Mouse (Mus musculus): ENCODE measurements around the gene Itgb2. TPM values are rescaled to one million over a fixed set of nuclear protein-coding genes. Genes with fewer than 3 reads are reported as not detected.
A peak's percentile ranks its signal among the peaks of the same experiment; 100 is the strongest.

The Itgb2 gene
- polyA plus RNA-seq, 1 experiment from 2014 or later: 8.7 TPM

GRCm38 (mm10) chr10:77554918-77555317 lies 24.9 kb downstream of the Itgb2 start:
- H3K4me1 ChIP-seq (ENCODE audit: control insufficient read depth, insufficient read depth, low read length): no peaks in the 10 kb centered on the region
- no peak overlapping the region for H3K9ac ChIP-seq (ENCODE audit: low read length)
- H3K4me2 ChIP-seq (ENCODE audit: low read depth, low read length): no peak overlapping the region
- H3K27ac ChIP-seq (ENCODE audit: low read length): no peak overlapping the region
- no peaks in the 10 kb centered on the region for H3K9me3 ChIP-seq (replicated peaks; ENCODE audit: control insufficient read depth, low read length)
- WGBS: 73% methylated on average over 4 of the region's 4 CpGs
- H3K27me3 ChIP-seq (ENCODE audit: control insufficient read depth, insufficient read depth, low read length): no peaks in the 10 kb centered on the region
- no peaks in the 10 kb centered on the region for H3K36me3 ChIP-seq (ENCODE audit: control insufficient read depth, insufficient read depth)
- ATAC-seq (replicated peaks; ENCODE audit: extremely low read depth, insufficient read depth, low FRiP score): no peak
- H3K4me3 ChIP-seq (ENCODE audit: low read length): no peak overlapping the region

GRCm38 (mm10) chr10:77556631-77557030 lies 26.6 kb downstream of the Itgb2 start:
- H3K36me3 ChIP-seq (ENCODE audit: control insufficient read depth, insufficient read depth): no peaks in the 10 kb centered on the region
- no peak overlapping the region for H3K9ac ChIP-seq (ENCODE audit: low read length)
- H3K4me3 ChIP-seq (ENCODE audit: low read length): no peak overlapping the region
- no peaks in the 10 kb centered on the region for H3K4me1 ChIP-seq (ENCODE audit: control insufficient read depth, insufficient read depth, low read length)
- H3K9me3 ChIP-seq (replicated peaks; ENCODE audit: control insufficient read depth, low read length): no peaks in the 10 kb centered on the region
- no peak for ATAC-seq (replicated peaks; ENCODE audit: extremely low read depth, insufficient read depth, low FRiP score)
- no peaks in the 10 kb centered on the region for H3K27me3 ChIP-seq (ENCODE audit: control insufficient read depth, insufficient read depth, low read length)
- no peak overlapping the region for H3K27ac ChIP-seq (ENCODE audit: low read length)
- H3K4me2 ChIP-seq (ENCODE audit: low read depth, low read length): no peak overlapping the region
- 83% methylated on average over 7 of the region's 7 CpGs for WGBS

- no peak overlapping the region for H3K4me2 ChIP-seq (ENCODE audit: low read depth, low read length)
- H3K4me3 ChIP-seq (ENCODE audit: low read length): no peak overlapping the region
- no peaks in the 10 kb centered on the region for H3K36me3 ChIP-seq (ENCODE audit: control insufficient read depth, insufficient read depth)
- WGBS: 81% methylated on average over 4 of the region's 4 CpGs
- H3K4me1 ChIP-seq (ENCODE audit: control insufficient read depth, insufficient read depth, low read length): no peaks in the 10 kb centered on the region
- H3K27ac ChIP-seq (ENCODE audit: low read length): no peak overlapping the region
- ATAC-seq (replicated peaks; ENCODE audit: extremely low read depth, insufficient read depth, low FRiP score): no peak
- no peak overlapping the region for H3K9ac ChIP-seq (ENCODE audit: low read length)
- H3K9me3 ChIP-seq (replicated peaks; ENCODE audit: control insufficient read depth, low read length): no peaks in the 10 kb centered on the region
- H3K27me3 ChIP-seq (ENCODE audit: control insufficient read depth, insufficient read depth, low read length): no peaks in the 10 kb centered on the region
Observed at GRCm38 (mm10) chr10:77557641-77558040, 27.6 kb downstream of the Itgb2 start.

GRCm38 (mm10) chr10:77560090-77560489 lies 30.0 kb downstream of the Itgb2 start:
- Histone ChIP-seq H3K4me3 (ENCODE audit: low read length) (no peak overlapping the region), H3K9ac (ENCODE audit: low read length) (no peak overlapping the region), H3K27ac (ENCODE audit: low read length) (no peak overlapping the region), H3K4me2 (ENCODE audit: low read depth, low read length) (no peak overlapping the region), H3K9me3 (replicated peaks; ENCODE audit: control insufficient read depth, low read length) (no peaks in the 10 kb centered on the region), H3K27me3 (ENCODE audit: control insufficient read depth, insufficient read depth, low read length) (no peaks in the 10 kb centered on the region), H3K36me3 (ENCODE audit: control insufficient read depth, insufficient read depth) (no peaks in the 10 kb centered on the region), H3K4me1 (ENCODE audit: control insufficient read depth, insufficient read depth, low read length) (no peaks in the 10 kb centered on the region)
- 84% methylated on average over 11 of the region's 11 CpGs for WGBS
- no peak for ATAC-seq (replicated peaks; ENCODE audit: extremely low read depth, insufficient read depth, low FRiP score)

- Histone ChIP-seq H3K4me2 (ENCODE audit: low read depth, low read length) (no peak overlapping the region), H3K9ac (ENCODE audit: low read length) (no peak overlapping the region), H3K27ac (ENCODE audit: low read length) (no peak overlapping the region), H3K4me1 (ENCODE audit: control insufficient read depth, insufficient read depth, low read length) (no peaks in the 10 kb centered on the region), H3K36me3 (ENCODE audit: control insufficient read depth, insufficient read depth) (no peaks in the 10 kb centered on the region), H3K4me3 (ENCODE audit: low read length) (no peak overlapping the region), H3K27me3 (ENCODE audit: control insufficient read depth, insufficient read depth, low read length) (no peaks in the 10 kb centered on the region), H3K9me3 (replicated peaks; ENCODE audit: control insufficient read depth, low read length) (no peaks in the 10 kb centered on the region)
- WGBS: 63% methylated on average over 9 of the region's 9 CpGs
- ATAC-seq (replicated peaks; ENCODE audit: extremely low read depth, insufficient read depth, low FRiP score): no peak
Observed at GRCm38 (mm10) chr10:77560830-77561229, 30.8 kb downstream of the Itgb2 start.

- no peak overlapping the region for H3K9ac ChIP-seq (ENCODE audit: low read length)
- no peak overlapping the region for H3K4me3 ChIP-seq (ENCODE audit: low read length)
- H3K27me3 ChIP-seq (ENCODE audit: control insufficient read depth, insufficient read depth, low read length): no peaks in the 10 kb centered on the region
- H3K4me1 ChIP-seq (ENCODE audit: control insufficient read depth, insufficient read depth, low read length): no peaks in the 10 kb centered on the region
- 63% methylated on average over 2 of the region's 2 CpGs for WGBS
- no peak for ATAC-seq (replicated peaks; ENCODE audit: extremely low read depth, insufficient read depth, low FRiP score)
- no peak overlapping the region for H3K4me2 ChIP-seq (ENCODE audit: low read depth, low read length)
- no peaks in the 10 kb centered on the region for H3K36me3 ChIP-seq (ENCODE audit: control insufficient read depth, insufficient read depth)
- no peak overlapping the region for H3K27ac ChIP-seq (ENCODE audit: low read length)
- no peaks in the 10 kb centered on the region for H3K9me3 ChIP-seq (replicated peaks; ENCODE audit: control insufficient read depth, low read length)
Observed at GRCm38 (mm10) chr10:77561508-77561907, 31.5 kb downstream of the Itgb2 start.

GRCm38 (mm10) chr10:77565005-77565404 lies 35.0 kb downstream of the Itgb2 start:
- H3K36me3 ChIP-seq (ENCODE audit: control insufficient read depth, insufficient read depth): no peaks in the 10 kb centered on the region
- no peak overlapping the region for H3K4me3 ChIP-seq (ENCODE audit: low read length)
- WGBS: 65% methylated on average over 8 of the region's 8 CpGs
- no peak overlapping the region for H3K9ac ChIP-seq (ENCODE audit: low read length)
- no peak for ATAC-seq (replicated peaks; ENCODE audit: extremely low read depth, insufficient read depth, low FRiP score)
- no peaks in the 10 kb centered on the region for H3K27me3 ChIP-seq (ENCODE audit: control insufficient read depth, insufficient read depth, low read length)
- no peak overlapping the region for H3K4me2 ChIP-seq (ENCODE audit: low read depth, low read length)
- H3K27ac ChIP-seq (ENCODE audit: low read length): no peak overlapping the region
- H3K9me3 ChIP-seq (replicated peaks; ENCODE audit: control insufficient read depth, low read length): no peaks in the 10 kb centered on the region
- H3K4me1 ChIP-seq (ENCODE audit: control insufficient read depth, insufficient read depth, low read length): no peaks in the 10 kb centered on the region

GRCm38 (mm10) chr10:77566651-77567050 lies 36.6 kb downstream of the Itgb2 start:
- Histone ChIP-seq H3K27me3 (ENCODE audit: control insufficient read depth, insufficient read depth, low read length) (no peaks in the 10 kb centered on the region), H3K9ac (ENCODE audit: low read length) (no peak overlapping the region), H3K27ac (ENCODE audit: low read length) (no peak overlapping the region), H3K4me1 (ENCODE audit: control insufficient read depth, insufficient read depth, low read length) (no peaks in the 10 kb centered on the region), H3K4me3 (ENCODE audit: low read length) (no peak overlapping the region), H3K9me3 (replicated peaks; ENCODE audit: control insufficient read depth, low read length) (no peaks in the 10 kb centered on the region), H3K36me3 (ENCODE audit: control insufficient read depth, insufficient read depth) (no peaks in the 10 kb centered on the region), H3K4me2 (ENCODE audit: low read depth, low read length) (no peak overlapping the region)
- WGBS: 25% methylated on average over 8 of the region's 8 CpGs
- ATAC-seq (replicated peaks; ENCODE audit: extremely low read depth, insufficient read depth, low FRiP score): 0 out of 2 replicates have a peak, but pooled peaks have one; percentile 37

- no peak for ATAC-seq (replicated peaks; ENCODE audit: extremely low read depth, insufficient read depth, low FRiP score)
- Histone ChIP-seq H3K4me3 (ENCODE audit: low read length) (no peak overlapping the region), H3K4me2 (ENCODE audit: low read depth, low read length) (no peak overlapping the region), H3K36me3 (ENCODE audit: control insufficient read depth, insufficient read depth) (no peaks in the 10 kb centered on the region), H3K9ac (ENCODE audit: low read length) (no peak overlapping the region), H3K9me3 (replicated peaks; ENCODE audit: control insufficient read depth, low read length) (no peaks in the 10 kb centered on the region), H3K27ac (ENCODE audit: low read length) (no peak overlapping the region), H3K27me3 (ENCODE audit: control insufficient read depth, insufficient read depth, low read length) (no peaks in the 10 kb centered on the region), H3K4me1 (ENCODE audit: control insufficient read depth, insufficient read depth, low read length) (no peaks in the 10 kb centered on the region)
- WGBS: 47% methylated on average over 7 of the region's 7 CpGs
Observed at GRCm38 (mm10) chr10:77569481-77569880, 39.4 kb downstream of the Itgb2 start.

Measured in heart, embryonic 16.5 days (tissue).